Mouse (Mus musculus) erythroblast, embryonic 14.5 days (primary cell): ENCODE results near the gene U2surp.

Experiments
- GATA1 ChIP-seq: IDR thresholded peaks from 2 replicates; pipeline ENCODE4 v1.6.1; 2012; ENCODE audit warnings: low read length, inconsistent platforms, mixed read lengths
- TAL1 ChIP-seq: IDR thresholded peaks from 3 replicates; pipeline ENCODE4 v1.6.1; 2012; ENCODE audit warnings: low read length, inconsistent platforms, mixed read lengths

DNA sequence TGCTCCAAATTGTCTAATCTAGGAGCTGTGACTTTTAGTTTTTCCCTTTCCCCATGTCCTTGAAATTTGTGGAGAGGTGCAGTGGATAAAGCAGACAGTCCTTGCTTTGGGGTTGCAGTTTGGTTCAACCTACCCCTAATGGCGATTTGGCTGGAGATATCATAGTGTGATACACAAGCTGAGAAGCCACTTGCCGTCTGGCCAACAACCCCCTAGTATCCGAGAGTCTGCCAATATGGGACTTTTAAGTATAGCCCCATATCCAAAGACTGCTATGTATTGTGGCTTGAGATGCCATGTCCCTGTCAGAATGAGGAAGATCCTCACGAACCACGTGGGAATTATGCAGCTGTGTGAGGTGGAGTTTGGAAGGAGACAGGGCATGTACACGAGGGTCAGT is 13.6 kb upstream of the U2surp start:
- TF ChIP-seq GATA1 (no peak), TAL1 (no peak)
